ENCODE assay signal across 12 mouse cellular contexts in genomic region chr6:97101958-97102702, GRCm38 (mm10). TPM values are rescaled to one million over a fixed set of nuclear protein-coding genes. Genes with fewer than 3 reads are reported as not detected.
DNase-seq lines count a peak whose midpoint lies in the region; ATAC-seq and TF ChIP-seq lines count a peak whose summit lies in the region.
"Had no signal": no experiment of that assay in that cellular context is flagged by ENCODE, and none has a peak within 500 bp of the region (broad histone marks: within the 10 kb centered on the region; RNA-seq: fewer than 3 reads in every experiment).

No protein-coding gene starts in this region.

- intact Hi-C loops in heart, adult 2 months (cut with DNase I), result no loop called here

- TF ChIP-seq POLR2A in heart, adult 2 months (IDR thresholded peaks at IDR 0.05; ENCODE audit: insufficient read depth, low read depth, low read length), result no peak

- WGBS in heart, embryonic 13.5 days, result 9% methylated on average over 15 of the region's 15 CpGs
- WGBS in heart, adult 2 months, result 17% methylated on average over 15 of the region's 15 CpGs
- whole genome bisulfite sequencing in embryonic facial prominence, embryonic 11.5 days, result 4% methylated on average over 15 of the region's 15 CpGs
- 10% methylated on average over 15 of the region's 15 CpGs for WGBS in hindbrain, postnatal 0 days
- WGBS in neural tube, embryonic 12.5 days, result 2% methylated on average over 15 of the region's 15 CpGs
- 10% methylated on average over 15 of the region's 15 CpGs for WGBS in liver, embryonic 11.5 days
- WGBS in lung, postnatal 0 days, result 17% methylated on average over 15 of the region's 15 CpGs

- H3K79me2 ChIP-seq in heart, adult 2 months (replicated peaks; ENCODE audit: control insufficient read depth, insufficient read depth, low read length), result no peaks in the 10 kb centered on the region

- H3K4me3 ChIP-seq in heart, embryonic 13.5 days, result no peak overlapping the region
- no peak overlapping the region for H3K4me3 ChIP-seq in heart, adult 2 months
- H3K4me3 ChIP-seq in embryonic facial prominence, embryonic 11.5 days (ENCODE audit: low read depth, low read length), result no peak overlapping the region
- no peak overlapping the region for H3K4me3 ChIP-seq in hindbrain, postnatal 0 days (ENCODE audit: low read length)
- H3K4me3 ChIP-seq in neural tube, embryonic 12.5 days, result no peak overlapping the region
- H3K4me3 ChIP-seq in liver, embryonic 11.5 days (ENCODE audit: low read depth, low read length), result no peak overlapping the region
- H3K4me3 ChIP-seq in lung, postnatal 0 days (ENCODE audit: low read depth, low read length), result no peak overlapping the region

- DNase-seq in heart, adult 2 months, result no peak
- no peak for DNase-seq in embryonic facial prominence, embryonic 11.5 days (ENCODE audit: low spot score)
- DNase-seq in hindbrain, postnatal 0 days (ENCODE audit: low spot score), result peak; percentile 30
- no peak for DNase-seq in gastrocnemius, postnatal 25 days
- DNase-seq in liver, embryonic 11.5 days (ENCODE audit: low spot score), result no peak
- no peak for DNase-seq in lung, postnatal 0 days (ENCODE audit: low spot score)
- DNase-seq: cerebellum, adult 2 months; lung, postnatal 36 days had no signal

- peaks cover 28% of the 10 kb centered on the region for H3K27me3 ChIP-seq in heart, embryonic 13.5 days (replicated peaks)
- H3K27me3 ChIP-seq in heart, adult 2 months (ENCODE audit: control insufficient read depth, insufficient read depth, low read length), result peaks cover 2% of the 10 kb centered on the region; the same call in 1 of the 2 replicates
- no peaks in the 10 kb centered on the region for H3K27me3 ChIP-seq in embryonic facial prominence, embryonic 11.5 days (ENCODE audit: control insufficient read depth, insufficient read depth, low read length)
- peaks cover 3% of the 10 kb centered on the region; the same call in 1 of the 2 replicates for H3K27me3 ChIP-seq in hindbrain, postnatal 0 days (ENCODE audit: insufficient read depth, low read length)
- H3K27me3 ChIP-seq in neural tube, embryonic 12.5 days (replicated peaks), result no peaks in the 10 kb centered on the region
- H3K27me3 ChIP-seq in liver, embryonic 11.5 days (replicated peaks; ENCODE audit: control insufficient read depth, insufficient read depth, low read length), result peaks cover 21% of the 10 kb centered on the region
- no peaks in the 10 kb centered on the region for H3K27me3 ChIP-seq in lung, postnatal 0 days (replicated peaks; ENCODE audit: insufficient read depth, low read length)

- no peaks in the 10 kb centered on the region for H3K9me3 ChIP-seq in heart, embryonic 13.5 days
- H3K9me3 ChIP-seq in embryonic facial prominence, embryonic 11.5 days (replicated peaks; ENCODE audit: control insufficient read depth, low read length), result no peaks in the 10 kb centered on the region
- no peaks in the 10 kb centered on the region for H3K9me3 ChIP-seq in hindbrain, postnatal 0 days (ENCODE audit: low read length)
- H3K9me3 ChIP-seq in neural tube, embryonic 12.5 days, result no peaks in the 10 kb centered on the region
- H3K9me3 ChIP-seq in liver, embryonic 11.5 days (ENCODE audit: control insufficient read depth, low read length), result no peaks in the 10 kb centered on the region
- H3K9me3 ChIP-seq in lung, postnatal 0 days (ENCODE audit: low read length), result no peaks in the 10 kb centered on the region

- no peak overlapping the region for H3K9ac ChIP-seq in heart, embryonic 13.5 days
- H3K9ac ChIP-seq in heart, adult 2 months (ENCODE audit: low read depth, low read length), result no peak overlapping the region
- no peak overlapping the region for H3K9ac ChIP-seq in embryonic facial prominence, embryonic 11.5 days (replicated peaks; ENCODE audit: low read length)
- H3K9ac ChIP-seq in hindbrain, postnatal 0 days (replicated peaks; ENCODE audit: low read length), result no peak overlapping the region
- H3K9ac ChIP-seq in neural tube, embryonic 12.5 days, result no peak overlapping the region
- H3K9ac ChIP-seq in liver, embryonic 11.5 days (ENCODE audit: low read depth, low read length), result no peak overlapping the region
- H3K9ac ChIP-seq in lung, postnatal 0 days (replicated peaks; ENCODE audit: low read depth), result no peak overlapping the region

- TF ChIP-seq EP300 in heart, adult 2 months (IDR thresholded peaks at IDR 0.05; ENCODE audit: insufficient read depth, low read depth, low read length), result no peak
- TF ChIP-seq EP300 in lung, postnatal 0 days (IDR thresholded peaks at IDR 0.05), result no peak

- H3K36me3 ChIP-seq in heart, embryonic 13.5 days, result no peaks in the 10 kb centered on the region
- H3K36me3 ChIP-seq in heart, adult 2 months (ENCODE audit: control insufficient read depth, insufficient read depth, low read length), result no peaks in the 10 kb centered on the region
- no peaks in the 10 kb centered on the region for H3K36me3 ChIP-seq in embryonic facial prominence, embryonic 11.5 days (replicated peaks; ENCODE audit: control insufficient read depth, insufficient read depth, low read depth, low read length)
- H3K36me3 ChIP-seq in hindbrain, postnatal 0 days (ENCODE audit: insufficient read depth, low read length), result no peaks in the 10 kb centered on the region
- no peaks in the 10 kb centered on the region for H3K36me3 ChIP-seq in neural tube, embryonic 12.5 days
- H3K36me3 ChIP-seq in liver, embryonic 11.5 days (ENCODE audit: control insufficient read depth, insufficient read depth, low read length), result no peaks in the 10 kb centered on the region
- H3K36me3 ChIP-seq in lung, postnatal 0 days (ENCODE audit: insufficient read depth, low read length), result no peaks in the 10 kb centered on the region

- TF ChIP-seq CTCF in heart, adult 2 months (IDR thresholded peaks at IDR 0.05), result no peak
- no peak for TF ChIP-seq CTCF in hindbrain, postnatal 0 days (IDR thresholded peaks at IDR 0.05; ENCODE audit: low read depth)
- TF ChIP-seq CTCF in lung, postnatal 0 days (IDR thresholded peaks at IDR 0.05), result no peak

- peak overlapping the region; percentile 57 for H3K4me2 ChIP-seq in heart, embryonic 13.5 days
- H3K4me2 ChIP-seq in embryonic facial prominence, embryonic 11.5 days (ENCODE audit: low read depth, low read length), result peak overlapping the region; percentile 16; the same call in 1 of the 2 replicates
- peak overlapping the region; percentile 11; the same call in 1 of the 2 replicates for H3K4me2 ChIP-seq in hindbrain, postnatal 0 days (ENCODE audit: low read depth, low read length)
- H3K4me2 ChIP-seq in neural tube, embryonic 12.5 days (replicated peaks), result peak overlapping the region; percentile 44
- H3K4me2 ChIP-seq in liver, embryonic 11.5 days, result no peak overlapping the region
- H3K4me2 ChIP-seq in lung, postnatal 0 days (replicated peaks; ENCODE audit: low read depth, low read length), result no peak overlapping the region

- ATAC-seq in heart, embryonic 13.5 days (ENCODE audit: extremely low read depth, insufficient number of reproducible peaks, low FRiP score, low TSS enrichment), result no peak
- ATAC-seq in embryonic facial prominence, embryonic 11.5 days (replicated peaks; ENCODE audit: insufficient number of reproducible peaks, low FRiP score, low TSS enrichment, low read depth), result 0 out of 2 replicates have a peak, but pooled peaks have one; percentile 40
- no peak for ATAC-seq in hindbrain, postnatal 0 days
- ATAC-seq in neural tube, embryonic 12.5 days (ENCODE audit: low FRiP score, low read depth), result peak; percentile 76
- no peak for ATAC-seq in liver, embryonic 11.5 days (replicated peaks; ENCODE audit: low FRiP score)
- no peak for ATAC-seq in lung, postnatal 0 days
- ATAC-seq: activated CD4-positive, CD25-positive, alpha-beta regulatory T cell, adult 4 months had no signal

- H3K27ac ChIP-seq in heart, embryonic 13.5 days (replicated peaks), result no peak overlapping the region
- H3K27ac ChIP-seq in heart, adult 2 months, result no peak overlapping the region
- no peak overlapping the region for H3K27ac ChIP-seq in embryonic facial prominence, embryonic 11.5 days (replicated peaks; ENCODE audit: low read depth, low read length)
- no peak overlapping the region for H3K27ac ChIP-seq in hindbrain, postnatal 0 days
- H3K27ac ChIP-seq in neural tube, embryonic 12.5 days, result no peak overlapping the region
- H3K27ac ChIP-seq in liver, embryonic 11.5 days (ENCODE audit: low read depth, low read length), result no peak overlapping the region
- H3K27ac ChIP-seq in lung, postnatal 0 days (ENCODE audit: low read length), result no peak overlapping the region

- peaks cover 6% of the 10 kb centered on the region; the same call in 1 of the 2 replicates for H3K4me1 ChIP-seq in heart, embryonic 13.5 days
- no peaks in the 10 kb centered on the region for H3K4me1 ChIP-seq in heart, adult 2 months (ENCODE audit: control insufficient read depth, insufficient read depth, low read length)
- H3K4me1 ChIP-seq in embryonic facial prominence, embryonic 11.5 days (ENCODE audit: control insufficient read depth, insufficient read depth, low read length), result peaks cover 3% of the 10 kb centered on the region; the same call in 1 of the 2 replicates
- H3K4me1 ChIP-seq in hindbrain, postnatal 0 days (ENCODE audit: insufficient read depth, low read length), result no peaks in the 10 kb centered on the region; the same call in 1 of the 2 replicates
- H3K4me1 ChIP-seq in neural tube, embryonic 12.5 days, result peaks cover 16% of the 10 kb centered on the region
- no peaks in the 10 kb centered on the region for H3K4me1 ChIP-seq in liver, embryonic 11.5 days (replicated peaks; ENCODE audit: control insufficient read depth, insufficient read depth, low read length)
- peaks cover 2% of the 10 kb centered on the region; the same call in 1 of the 2 replicates for H3K4me1 ChIP-seq in lung, postnatal 0 days (ENCODE audit: insufficient read depth, low read depth, low read length)

RNA-seq across cellular contexts. Expression of gene Fam19a4, which starts 41.9 kb away (rescaled TPM):
- not detected in 2 replicates for polyA plus RNA-seq in heart, embryonic 13.5 days (2015; fragmentation: Nextera tagmentation; extraction: Ambion mirVana)
- total RNA-seq in heart, adult 2 months (2021), result not detected
- polyA plus RNA-seq in heart, adult 2 months (2012; rRNA removed), result not detected in 2 replicates
- polyA plus RNA-seq in embryonic facial prominence, embryonic 11.5 days (2014; fragmentation: Nextera tagmentation; extraction: Ambion mirVana), result 1.2 and 2.8 TPM in 2 replicates
- total RNA-seq in hindbrain, postnatal 0 days (2014; rRNA removed), result 1.8 and 3.1 TPM in 2 replicates
- polyA plus RNA-seq in hindbrain, postnatal 0 days (2015; fragmentation: Nextera tagmentation; extraction: Ambion mirVana), result 3.0 and 3.1 TPM in 2 replicates
- polyA plus RNA-seq in neural tube, embryonic 12.5 days (2016; fragmentation: Nextera tagmentation; extraction: Ambion mirVana), result 7.3 and 8.5 TPM in 2 replicates
- under 1 TPM; 0.23 to 0.46 TPM for total RNA-seq in gastrocnemius, postnatal 25 days (2021)
- polyA plus RNA-seq in liver, embryonic 11.5 days (2014; fragmentation: Nextera tagmentation; extraction: Ambion mirVana), result not detected in 2 replicates
- 2.4 and 2.9 TPM in 2 replicates for polyA plus RNA-seq in lung, postnatal 0 days (2015; fragmentation: Nextera tagmentation; extraction: Ambion mirVana)
- polyA plus RNA-seq: C2C12 had no signal

RNA-seq across cellular contexts. Expression of gene Eogt, which starts 46.9 kb away (rescaled TPM):
- 11.1 and 12.6 TPM in 2 replicates for polyA plus RNA-seq in heart, embryonic 13.5 days (2015; fragmentation: Nextera tagmentation; extraction: Ambion mirVana)
- total RNA-seq in heart, adult 2 months (2021), result 10 to 100 TPM; 12.5 to 16.1 TPM
- 8.7 and 13.5 TPM in 2 replicates for polyA plus RNA-seq in heart, adult 2 months (2012; rRNA removed)
- 5.5 and 6.9 TPM in 2 replicates for polyA plus RNA-seq in embryonic facial prominence, embryonic 11.5 days (2014; fragmentation: Nextera tagmentation; extraction: Ambion mirVana)
- 32.7 and 33.7 TPM in 2 replicates for total RNA-seq in hindbrain, postnatal 0 days (2014; rRNA removed)
- 10.3 and 11.4 TPM in 2 replicates for polyA plus RNA-seq in hindbrain, postnatal 0 days (2015; fragmentation: Nextera tagmentation; extraction: Ambion mirVana)
- polyA plus RNA-seq in neural tube, embryonic 12.5 days (2016; fragmentation: Nextera tagmentation; extraction: Ambion mirVana), result 9.3 and 11.4 TPM in 2 replicates
- total RNA-seq in gastrocnemius, postnatal 25 days (2021), result 1 to 10 TPM; 4.1 to 6.0 TPM
- polyA plus RNA-seq in liver, embryonic 11.5 days (2014; fragmentation: Nextera tagmentation; extraction: Ambion mirVana), result 4.9 and 5.6 TPM in 2 replicates
- 15.3 and 15.5 TPM in 2 replicates for polyA plus RNA-seq in lung, postnatal 0 days (2015; fragmentation: Nextera tagmentation; extraction: Ambion mirVana)

Comparison
In these comparisons a context has a peak if more than half of its experiments do, and no peak if none do; other contexts are left out.
1. ATAC-seq: peak in embryonic facial prominence, embryonic 11.5 days (single experiment) and neural tube, embryonic 12.5 days (single experiment); none in heart, embryonic 13.5 days (single experiment), hindbrain, postnatal 0 days (single experiment), liver, embryonic 11.5 days (single experiment) and lung, postnatal 0 days (single experiment).
2. H3K4me2 ChIP-seq: peak in heart, embryonic 13.5 days (single experiment), embryonic facial prominence, embryonic 11.5 days (single experiment), hindbrain, postnatal 0 days (single experiment) and neural tube, embryonic 12.5 days (single experiment); none in liver, embryonic 11.5 days (single experiment) and lung, postnatal 0 days (single experiment).